Mouse (Mus musculus): ENCODE data around the gene Emc1. TPM values are rescaled to one million over a fixed set of nuclear protein-coding genes. Genes with fewer than 3 reads are reported as not detected.

Gene Emc1
- polyA plus RNA-seq (2016; fragmentation: Nextera tagmentation; extraction: Ambion mirVana) = 32.3 and 38.5 TPM in 2 replicates

DNA sequence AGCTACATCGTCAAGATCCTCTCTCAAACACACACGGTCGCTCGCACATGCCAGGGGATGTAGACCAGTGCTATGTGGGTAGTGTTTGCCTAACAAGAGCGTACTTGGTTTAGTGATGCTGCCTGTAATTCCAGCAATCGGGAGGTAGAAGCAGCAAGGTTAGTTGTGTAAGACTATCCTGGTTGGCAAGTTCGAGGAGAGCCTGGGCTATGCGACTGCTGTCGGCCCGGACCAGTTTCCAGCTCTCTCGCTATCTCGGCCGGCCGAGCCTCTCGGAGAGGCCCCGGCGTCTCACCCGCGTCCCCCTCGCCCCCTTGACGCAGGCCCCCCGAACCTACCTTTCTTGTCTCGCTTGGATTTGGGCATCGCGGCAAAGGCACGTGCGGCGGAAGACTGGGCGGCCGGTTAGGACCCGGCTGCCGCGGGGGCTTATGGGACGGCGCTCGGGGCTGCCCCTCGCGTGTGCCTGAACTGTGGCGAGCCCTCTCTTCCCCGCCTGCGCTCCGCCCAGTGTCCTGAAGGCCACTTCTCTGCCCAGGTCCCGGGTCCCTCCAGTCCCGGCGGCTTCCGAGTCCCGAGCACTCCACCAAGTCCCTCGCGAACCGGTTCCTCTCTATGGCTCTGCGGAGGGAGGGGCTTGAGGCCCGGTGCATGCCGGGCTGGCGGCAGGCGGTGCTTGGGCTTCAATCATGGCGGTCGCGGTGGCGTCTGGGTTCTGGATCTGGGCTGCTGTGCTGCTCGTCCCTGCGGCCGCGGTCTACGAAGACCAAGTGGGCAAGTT, at the start of gene Emc1, which contains the start of the genes Mrto4 and Ubr4:
Emc1 (plus strand) TSS at position 657 of the 781 bp plus-strand sequence.
Mrto4 (minus strand) TSS at position 646 of the 781 bp plus-strand sequence.
Ubr4 (plus strand) TSS at position 679 of the 781 bp plus-strand sequence.
- H3K4me3 ChIP-seq = peak within 1 kb of the TSS; percentile 78
- no peaks in the 10 kb centered on the region for H3K27me3 ChIP-seq (ENCODE audit: low read depth, poor library complexity, severe bottlenecking)
- H3K9me3 ChIP-seq (replicated peaks) = no peaks in the 10 kb centered on the region
- peak within 1 kb of the TSS; percentile 99 for H3K27ac ChIP-seq (replicated peaks)
- under 1% methylated on average over 64 of the region's 64 CpGs for WGBS
- H3K4me1 ChIP-seq = peaks cover 33% of the 10 kb centered on the region
- H3K36me3 ChIP-seq = peaks cover 63% of the 10 kb centered on the region
- DNase-seq (ENCODE audit: low spot score) = peak; percentile 86

DNA sequence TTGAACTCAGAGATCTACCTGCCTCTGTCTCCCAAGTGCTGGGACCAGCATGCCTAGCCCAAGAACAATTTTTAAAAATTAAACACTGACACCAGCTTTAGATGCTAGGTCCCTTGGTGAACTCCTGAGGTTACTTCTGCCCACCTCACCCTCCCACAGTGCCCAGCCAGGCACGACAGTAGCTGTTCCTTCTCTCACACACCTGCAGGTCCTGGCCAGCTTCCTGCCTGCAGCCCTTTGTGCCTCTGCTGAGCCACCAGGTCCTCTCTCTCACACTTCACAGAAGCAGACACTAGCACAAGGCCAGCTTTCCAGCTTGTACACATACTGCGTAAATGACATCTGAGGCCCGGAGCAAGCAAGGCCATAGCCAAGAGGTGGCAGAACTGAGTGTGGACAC, 46.9 kb upstream of the Emc1 start:
- H3K9me3 ChIP-seq (replicated peaks) = no peaks in the 10 kb centered on the region
- H3K27ac ChIP-seq (replicated peaks) = no peak overlapping the region
- DNase-seq (ENCODE audit: low spot score) = no peak

DNA sequence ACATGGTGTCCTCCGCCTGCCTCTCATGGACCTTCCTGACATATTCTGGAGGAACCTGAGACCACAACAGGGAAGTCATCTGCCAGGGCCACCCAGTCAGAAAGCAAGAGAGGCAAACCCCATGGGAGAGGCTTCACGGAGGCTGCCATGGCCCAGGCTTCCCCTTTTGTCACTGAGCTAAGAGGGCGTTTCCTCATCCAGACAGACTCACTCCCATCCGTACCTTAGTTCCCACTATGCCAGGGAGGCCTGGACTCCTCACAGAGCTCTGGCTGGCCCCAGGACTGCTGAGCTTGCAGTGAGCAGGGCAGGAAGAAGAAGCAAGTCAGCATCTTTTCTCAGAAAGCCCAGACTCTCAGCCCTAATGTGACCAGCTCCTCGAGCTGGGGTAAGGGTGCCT, 44.5 kb upstream of the Emc1 start:
- 79% methylated on average over 5 of the region's 5 CpGs for WGBS
- 0 out of 2 replicates have a peak, but pooled peaks cover 3% of the 10 kb centered on the region for H3K36me3 ChIP-seq

More for the DNA sequence above, 46.9 kb upstream of the Emc1 start:
- peaks cover 14% of the 10 kb centered on the region for H3K4me1 ChIP-seq
- 90% methylated on average over 3 of the region's 3 CpGs for WGBS
- H3K4me3 ChIP-seq = no peak overlapping the region
- peaks cover 17% of the 10 kb centered on the region for H3K27me3 ChIP-seq (ENCODE audit: low read depth, poor library complexity, severe bottlenecking)
- H3K36me3 ChIP-seq = peaks cover 17% of the 10 kb centered on the region

DNA sequence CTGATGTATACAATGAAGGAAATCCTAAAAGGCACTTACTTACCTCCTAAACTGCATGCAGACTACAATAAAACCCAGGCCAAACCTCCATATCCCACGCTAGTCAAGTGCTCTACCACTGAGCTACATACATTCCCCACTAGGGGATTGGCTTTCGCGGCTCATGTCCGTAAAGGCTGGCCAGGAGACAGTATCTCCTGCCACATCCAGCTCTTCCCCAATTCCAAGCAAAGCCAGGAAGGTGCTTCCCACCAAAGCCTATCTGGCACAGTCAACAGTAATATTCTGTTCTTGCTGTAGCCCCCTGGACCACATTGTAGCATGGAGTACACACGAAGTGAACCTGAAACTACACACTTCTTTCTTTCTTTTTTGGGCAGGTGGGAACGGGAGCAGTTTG, 42.7 kb upstream of the Emc1 start:
- H3K4me3 ChIP-seq = peak overlapping the region; percentile 96
- H3K27me3 ChIP-seq (ENCODE audit: low read depth, poor library complexity, severe bottlenecking) = peaks cover 30% of the 10 kb centered on the region
- peaks cover 13% of the 10 kb centered on the region for H3K36me3 ChIP-seq
- no peak overlapping the region for H3K27ac ChIP-seq (replicated peaks)
- DNase-seq (ENCODE audit: low spot score) = no peak
- WGBS = 20% methylated on average over 6 of the region's 6 CpGs
- peaks cover 32% of the 10 kb centered on the region for H3K4me1 ChIP-seq
- no peaks in the 10 kb centered on the region for H3K9me3 ChIP-seq (replicated peaks)

More for the DNA sequence above, 44.5 kb upstream of the Emc1 start:
- H3K9me3 ChIP-seq (replicated peaks) = no peaks in the 10 kb centered on the region
- DNase-seq (ENCODE audit: low spot score) = no peak
- H3K4me3 ChIP-seq = no peak overlapping the region
- H3K27ac ChIP-seq (replicated peaks) = no peak overlapping the region
- H3K4me1 ChIP-seq = peaks cover 32% of the 10 kb centered on the region
- peaks cover 30% of the 10 kb centered on the region for H3K27me3 ChIP-seq (ENCODE audit: low read depth, poor library complexity, severe bottlenecking)

DNA sequence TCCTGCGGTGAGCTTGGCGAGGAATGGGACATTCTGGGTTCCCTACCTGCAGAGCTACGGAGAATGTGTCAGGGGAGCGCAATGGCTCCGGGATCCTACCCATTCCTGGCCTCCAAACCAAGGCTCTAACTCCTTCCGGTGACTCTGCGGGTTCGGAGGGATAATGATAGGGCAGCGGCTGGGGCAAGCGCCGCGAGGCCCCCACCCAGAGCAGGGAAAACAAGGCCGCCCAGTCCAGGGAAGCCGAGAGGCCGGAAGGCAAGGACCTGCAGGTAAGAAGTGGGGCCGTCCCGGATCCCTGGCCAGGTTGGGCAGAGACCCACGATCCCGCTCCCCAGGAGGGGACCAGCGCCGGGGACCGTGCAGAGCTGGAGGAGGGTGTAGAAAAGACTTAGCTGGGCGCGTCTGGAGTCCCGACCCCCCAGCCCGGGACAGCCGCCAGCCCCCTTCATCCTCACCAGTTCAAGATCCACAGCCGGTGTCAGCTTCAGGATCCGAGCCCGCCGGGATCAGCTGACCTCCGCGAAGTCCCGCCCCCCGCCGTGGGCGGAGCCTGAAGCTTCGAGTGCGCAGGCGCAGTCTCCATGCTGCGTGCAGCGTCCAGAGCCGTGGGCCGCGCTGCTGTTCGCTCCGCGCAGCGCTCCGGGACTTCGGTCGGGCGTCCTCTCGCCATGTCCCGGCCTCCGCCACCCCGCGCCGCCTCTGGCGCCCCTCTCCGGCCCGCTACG, 42.1 kb upstream of the Emc1 start, which contains the start of the genes Pqlc2 and Akr7a5:
Pqlc2 (minus strand) TSS at position 538 of the 728 bp plus-strand sequence.
Akr7a5 (plus strand) TSS at position 574 of the 728 bp plus-strand sequence.
- peak within 1 kb of the TSS; percentile 93 for H3K27ac ChIP-seq (replicated peaks)
- no peaks in the 10 kb centered on the region for H3K9me3 ChIP-seq (replicated peaks)
- under 1% methylated on average over 63 of the region's 63 CpGs for WGBS
- H3K27me3 ChIP-seq (ENCODE audit: low read depth, poor library complexity, severe bottlenecking) = peaks cover 30% of the 10 kb centered on the region
- H3K36me3 ChIP-seq = peaks cover 17% of the 10 kb centered on the region
- peak; percentile 97 for DNase-seq (ENCODE audit: low spot score)
- peaks cover 32% of the 10 kb centered on the region for H3K4me1 ChIP-seq
- H3K4me3 ChIP-seq = peak within 1 kb of the TSS; percentile 96

DNA sequence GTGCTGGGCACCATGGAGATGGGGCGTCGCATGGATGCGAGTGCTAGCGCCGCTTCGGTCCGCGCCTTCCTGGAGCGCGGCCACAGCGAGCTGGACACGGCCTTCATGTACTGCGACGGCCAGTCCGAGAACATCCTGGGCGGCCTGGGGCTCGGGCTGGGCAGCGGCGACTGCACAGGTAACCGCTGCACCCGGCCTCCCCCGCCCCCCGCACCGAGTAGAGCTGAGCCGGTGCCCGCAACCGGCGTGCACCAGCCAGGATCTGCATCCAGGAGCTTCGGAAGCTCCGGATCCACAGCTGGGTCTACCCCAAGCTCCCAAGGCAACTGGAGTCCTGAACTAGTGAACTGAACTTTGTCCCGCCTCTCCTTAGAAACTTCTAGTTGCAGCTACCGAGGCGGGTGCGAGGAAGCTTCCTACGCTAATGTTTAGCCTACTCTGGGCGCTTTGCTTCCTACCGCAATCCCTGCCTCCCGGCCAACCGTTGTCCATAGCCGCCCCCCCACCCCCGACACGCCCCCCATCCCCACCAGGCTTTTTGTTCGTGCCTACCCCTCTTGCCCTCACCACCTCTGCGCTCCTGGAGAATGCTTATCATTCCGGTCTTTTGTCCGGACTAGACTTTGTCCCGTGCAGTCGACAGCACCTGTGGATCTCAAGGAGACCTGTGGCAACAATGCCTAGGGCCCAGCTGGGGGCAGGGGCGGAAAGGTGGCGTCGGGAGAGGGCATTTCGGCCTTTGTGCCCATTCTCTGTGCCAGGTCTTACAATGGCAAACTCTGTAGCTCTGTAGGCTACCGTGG, 41.3 kb upstream of the Emc1 start:
- DNase-seq (ENCODE audit: low spot score) = no peak

DNA sequence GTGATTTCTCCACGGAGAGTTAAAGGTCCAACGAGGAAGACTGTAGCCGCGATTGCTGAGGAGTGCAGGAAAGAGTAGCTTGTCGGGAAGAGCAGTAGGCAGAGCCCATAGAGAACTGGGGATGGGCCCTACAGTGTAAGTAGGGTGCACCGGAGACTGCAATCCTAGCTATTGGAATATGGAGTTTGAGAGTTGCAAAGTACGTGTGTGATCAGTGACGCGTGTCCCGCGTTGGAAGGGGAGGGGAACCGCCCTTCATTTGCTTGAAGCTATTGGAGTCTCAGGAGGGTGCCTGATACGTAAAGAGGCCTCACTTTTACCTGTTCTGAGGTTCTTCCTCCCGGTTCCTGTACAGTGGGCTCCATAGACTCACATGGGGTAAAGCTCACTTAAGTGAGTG, 40.7 kb upstream of the Emc1 start:
- Histone ChIP-seq H3K4me3 (peak overlapping the region; percentile 96), H3K27me3 (ENCODE audit: low read depth, poor library complexity, severe bottlenecking) (peaks cover 30% of the 10 kb centered on the region), H3K9me3 (replicated peaks) (no peaks in the 10 kb centered on the region), H3K27ac (replicated peaks) (peak overlapping the region; percentile 93), H3K36me3 (peaks cover 29% of the 10 kb centered on the region), H3K4me1 (peaks cover 32% of the 10 kb centered on the region)
- no peak for DNase-seq (ENCODE audit: low spot score)
- 22% methylated on average over 14 of the region's 14 CpGs for WGBS

More for the DNA sequence above, 41.3 kb upstream of the Emc1 start:
- Histone ChIP-seq H3K36me3 (peaks cover 24% of the 10 kb centered on the region), H3K4me1 (peaks cover 32% of the 10 kb centered on the region), H3K27me3 (ENCODE audit: low read depth, poor library complexity, severe bottlenecking) (peaks cover 30% of the 10 kb centered on the region), H3K4me3 (peak overlapping the region; percentile 96), H3K27ac (replicated peaks) (peak overlapping the region; percentile 93), H3K9me3 (replicated peaks) (no peaks in the 10 kb centered on the region)
- WGBS = under 1% methylated on average over 53 of the region's 53 CpGs

DNA sequence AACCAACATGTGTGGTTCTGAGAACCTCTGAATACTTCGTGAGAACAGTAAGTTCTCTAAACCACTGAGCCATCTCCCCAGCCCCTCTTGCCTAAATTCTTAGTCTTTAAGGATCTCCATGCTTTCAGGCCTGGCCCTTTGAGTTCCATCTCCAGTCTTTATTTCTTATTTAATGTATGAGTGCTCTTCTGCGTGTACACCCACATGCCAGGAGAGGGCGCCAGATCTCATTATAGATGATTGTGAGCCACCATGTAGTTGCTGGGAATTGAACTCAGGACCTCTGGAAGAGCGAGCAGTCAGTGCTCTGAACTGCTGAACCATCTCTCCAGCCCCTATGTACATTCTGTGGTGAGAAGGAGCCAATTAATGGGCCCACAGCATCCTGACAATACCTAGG, 39.8 kb upstream of the Emc1 start:
- H3K9me3 ChIP-seq (replicated peaks) = no peaks in the 10 kb centered on the region
- peaks cover 30% of the 10 kb centered on the region for H3K27me3 ChIP-seq (ENCODE audit: low read depth, poor library complexity, severe bottlenecking)
- peaks cover 32% of the 10 kb centered on the region for H3K4me1 ChIP-seq
- peaks cover 38% of the 10 kb centered on the region for H3K36me3 ChIP-seq
- no peak overlapping the region for H3K27ac ChIP-seq (replicated peaks)
- WGBS = 50% methylated on average over 4 of the region's 4 CpGs
- DNase-seq (ENCODE audit: low spot score) = peak; percentile 35
- H3K4me3 ChIP-seq = no peak overlapping the region

DNA sequence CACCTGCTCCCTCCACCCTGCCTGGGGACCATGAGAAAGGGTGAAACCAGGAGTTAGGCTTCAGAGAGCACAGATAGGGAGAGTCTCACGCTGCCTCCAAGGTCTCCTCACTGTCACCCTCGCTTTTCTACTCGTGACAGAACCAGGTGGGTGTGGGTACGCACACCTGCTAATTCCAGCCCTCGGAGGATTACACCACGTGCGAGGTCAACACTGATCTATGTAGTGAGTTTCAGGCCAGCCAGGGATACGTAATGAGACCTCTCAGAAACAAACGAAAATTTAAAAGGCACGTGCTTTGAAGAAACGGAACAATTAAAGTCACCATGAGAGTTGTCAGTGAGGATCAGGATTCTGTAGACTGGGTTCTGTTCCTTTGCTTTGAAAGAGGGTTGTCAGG, 33.9 kb upstream of the Emc1 start:
- H3K27ac ChIP-seq (replicated peaks) = no peak overlapping the region
- peaks cover 59% of the 10 kb centered on the region for H3K36me3 ChIP-seq
- H3K27me3 ChIP-seq (ENCODE audit: low read depth, poor library complexity, severe bottlenecking) = no peaks in the 10 kb centered on the region
- H3K9me3 ChIP-seq (replicated peaks) = no peaks in the 10 kb centered on the region
- WGBS = 95% methylated on average over 11 of the region's 11 CpGs
- H3K4me1 ChIP-seq = no peaks in the 10 kb centered on the region
- no peak for DNase-seq (ENCODE audit: low spot score)
- no peak overlapping the region for H3K4me3 ChIP-seq

DNA sequence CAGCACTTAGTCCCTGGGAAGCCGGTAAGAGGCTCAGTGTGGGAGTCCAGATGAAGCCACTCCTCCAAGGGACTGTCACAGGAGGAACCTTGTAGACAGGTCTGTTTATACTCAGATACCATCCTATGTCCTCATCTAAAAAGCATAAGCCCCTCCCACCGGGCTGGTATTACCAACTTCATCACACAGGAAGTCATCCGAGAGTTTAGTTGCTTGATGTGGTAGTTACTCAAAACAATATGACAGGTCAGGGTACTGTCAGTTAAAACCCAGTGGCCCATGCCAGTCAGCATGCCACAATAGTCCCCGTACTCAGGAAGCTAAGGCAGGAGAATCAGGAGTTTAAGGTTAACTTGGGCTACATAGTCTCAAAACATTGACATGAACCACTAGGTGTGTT, 32.6 kb upstream of the Emc1 start:
- DNase-seq (ENCODE audit: low spot score) = no peak
- H3K9me3 ChIP-seq (replicated peaks) = no peaks in the 10 kb centered on the region
- H3K27ac ChIP-seq (replicated peaks) = no peak overlapping the region
- no peak overlapping the region for H3K4me3 ChIP-seq
- no peaks in the 10 kb centered on the region for H3K27me3 ChIP-seq (ENCODE audit: low read depth, poor library complexity, severe bottlenecking)
- H3K36me3 ChIP-seq = peaks cover 48% of the 10 kb centered on the region
- WGBS = 91% methylated on average over 4 of the region's 4 CpGs
- no peaks in the 10 kb centered on the region for H3K4me1 ChIP-seq

DNA sequence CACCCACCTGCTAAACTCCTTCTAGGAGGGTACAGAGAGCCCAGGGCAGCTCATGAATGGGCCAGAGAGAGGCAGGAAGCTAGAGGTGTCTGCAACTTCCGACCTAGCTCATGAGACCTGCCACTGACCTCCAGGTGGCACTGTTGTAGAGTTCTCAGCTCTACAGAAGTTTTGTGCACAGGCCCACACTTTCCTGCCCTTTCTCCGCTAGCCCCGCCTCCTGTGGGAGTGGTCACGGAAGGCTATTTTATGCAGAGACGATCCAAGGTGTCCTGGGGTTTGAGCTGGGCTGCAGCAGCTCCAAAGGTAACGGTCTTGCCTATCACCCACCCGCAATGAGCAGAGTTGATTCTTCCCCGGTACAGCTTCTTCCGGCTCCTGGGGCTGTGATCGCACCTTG, 21.8 kb upstream of the Emc1 start:
- peak; percentile 76 for DNase-seq (ENCODE audit: low spot score)
- Histone ChIP-seq H3K4me3 (peak overlapping the region; percentile 38), H3K9me3 (replicated peaks) (no peaks in the 10 kb centered on the region), H3K27me3 (ENCODE audit: low read depth, poor library complexity, severe bottlenecking) (peaks cover 9% of the 10 kb centered on the region), H3K36me3 (no peaks in the 10 kb centered on the region), H3K4me1 (peaks cover 5% of the 10 kb centered on the region; the same call in 1 of the 2 replicates), H3K27ac (replicated peaks) (0 out of 2 replicates have a peak overlapping the region, but pooled peaks have one; percentile 2)
- 8% methylated on average over 10 of the region's 10 CpGs for WGBS

All from midbrain, embryonic 10.5 days (tissue).